15 mouse cellular contexts compared by ENCODE assay signal in genomic region chr10:46712690-46713089, GRCm38 (mm10).
"Had no signal": no experiment of that assay in that cellular context is flagged by ENCODE, and none has a peak within 500 bp of the region (broad histone marks: within the 10 kb centered on the region; RNA-seq: fewer than 3 reads in every experiment).

No protein-coding gene starts in this region.

- H3K27ac ChIP-seq: kidney, postnatal 0 days; layer of hippocampus, adult 2 months; limb, embryonic 12.5 days; liver, embryonic 13.5 days; lung, embryonic 15.5 days; stomach, embryonic 15.5 days had no signal

- DNase-seq: kidney, adult 11 months; kidney, adult 9 months; kidney, postnatal 4 days; liver; liver, embryonic 13.5 days; liver, postnatal 0 days; right cerebral cortex, postnatal 14 days; thymus, adult 2 months; thymus, postnatal 25 days had no signal

- H3K27me3 ChIP-seq: limb, embryonic 12.5 days; liver, embryonic 13.5 days; lung, embryonic 15.5 days; stomach, embryonic 15.5 days had no signal

- H3K4me3 ChIP-seq: layer of hippocampus, adult 2 months; limb, embryonic 12.5 days; liver, embryonic 13.5 days; lung, embryonic 15.5 days; myocyte; stomach, embryonic 15.5 days had no signal

- H3K9me3 ChIP-seq: limb, embryonic 12.5 days; liver, embryonic 13.5 days; lung, embryonic 15.5 days; stomach, embryonic 15.5 days had no signal

- ATAC-seq: liver, postnatal 0 days had no signal

- H3K9ac ChIP-seq: limb, embryonic 12.5 days; liver, embryonic 13.5 days; liver, postnatal 0 days; lung, embryonic 15.5 days; stomach, embryonic 15.5 days had no signal

- H3K4me1 ChIP-seq: limb, embryonic 12.5 days; liver, embryonic 13.5 days; lung, embryonic 15.5 days; stomach, embryonic 15.5 days had no signal

- H3K4me2 ChIP-seq: limb, embryonic 12.5 days; liver, embryonic 13.5 days; lung, embryonic 15.5 days; stomach, embryonic 15.5 days had no signal

- H3K36me3 ChIP-seq: limb, embryonic 12.5 days; liver, embryonic 13.5 days; lung, embryonic 15.5 days; stomach, embryonic 15.5 days had no signal
